Mouse (Mus musculus): ENCODE measurements at regions not wholly inside any gene's neighbourhood (a gene's known extent, or its start where the extent isn't known, plus 50 kb on each side); places are given as distances from the start of the nearest gene placed in this dataset.

GRCm38 (mm10) chr4:83991195-83991594 is 465.9 kb downstream of the Ccdc171 start:
- no peak overlapping the region for H3K27ac ChIP-seq (replicated peaks; ENCODE audit: low read depth, low read length)
- no peak for DNase-seq
- no peaks in the 10 kb centered on the region for H3K27me3 ChIP-seq (ENCODE audit: control insufficient read depth, insufficient read depth, low read length)
- H3K4me3 ChIP-seq (replicated peaks; ENCODE audit: low read depth, low read length) = no peak overlapping the region
- no peaks in the 10 kb centered on the region for H3K36me3 ChIP-seq (ENCODE audit: control insufficient read depth, insufficient read depth, low read length)
- 27% methylated on average over 4 of the region's 4 CpGs for WGBS
- H3K4me2 ChIP-seq (ENCODE audit: low read length) = no peak overlapping the region
- H3K4me1 ChIP-seq (ENCODE audit: control insufficient read depth, insufficient read depth, low read length) = peaks cover 4% of the 10 kb centered on the region; the same call in 1 of the 2 replicates
- no peaks in the 10 kb centered on the region for H3K9me3 ChIP-seq (ENCODE audit: control insufficient read depth, low read length)
- ATAC-seq (ENCODE audit: low FRiP score, low TSS enrichment) = no peak
- no peak overlapping the region for H3K9ac ChIP-seq (replicated peaks; ENCODE audit: low read length)

GRCm38 (mm10) chr4:83997079-83997478 is 471.7 kb downstream of the Ccdc171 start:
- Histone ChIP-seq H3K4me2 (ENCODE audit: low read length) (no peak overlapping the region), H3K9me3 (ENCODE audit: control insufficient read depth, low read length) (no peaks in the 10 kb centered on the region), H3K4me3 (replicated peaks; ENCODE audit: low read depth, low read length) (no peak overlapping the region), H3K4me1 (ENCODE audit: control insufficient read depth, insufficient read depth, low read length) (no peaks in the 10 kb centered on the region), H3K9ac (replicated peaks; ENCODE audit: low read length) (no peak overlapping the region), H3K36me3 (ENCODE audit: control insufficient read depth, insufficient read depth, low read length) (no peaks in the 10 kb centered on the region), H3K27ac (replicated peaks; ENCODE audit: low read depth, low read length) (no peak overlapping the region), H3K27me3 (ENCODE audit: control insufficient read depth, insufficient read depth, low read length) (no peaks in the 10 kb centered on the region)
- ATAC-seq (ENCODE audit: low FRiP score, low TSS enrichment) (no peak), DNase-seq (no peak)
- 75% methylated on average over 4 of the region's 4 CpGs for WGBS

GRCm38 (mm10) chr4:84001645-84002044 is 476.3 kb downstream of the Ccdc171 start:
- H3K4me1 ChIP-seq (ENCODE audit: control insufficient read depth, insufficient read depth, low read length) = no peaks in the 10 kb centered on the region
- H3K9ac ChIP-seq (replicated peaks; ENCODE audit: low read length) = no peak overlapping the region
- DNase-seq = no peak
- H3K27me3 ChIP-seq (ENCODE audit: control insufficient read depth, insufficient read depth, low read length) = no peaks in the 10 kb centered on the region
- no peak for ATAC-seq (ENCODE audit: low FRiP score, low TSS enrichment)
- H3K9me3 ChIP-seq (ENCODE audit: control insufficient read depth, low read length) = no peaks in the 10 kb centered on the region
- H3K36me3 ChIP-seq (ENCODE audit: control insufficient read depth, insufficient read depth, low read length) = no peaks in the 10 kb centered on the region
- H3K27ac ChIP-seq (replicated peaks; ENCODE audit: low read depth, low read length) = no peak overlapping the region
- WGBS = 73% methylated on average over 7 of the region's 7 CpGs
- no peak overlapping the region for H3K4me2 ChIP-seq (ENCODE audit: low read length)
- H3K4me3 ChIP-seq (replicated peaks; ENCODE audit: low read depth, low read length) = no peak overlapping the region

- no peak overlapping the region for H3K4me3 ChIP-seq (replicated peaks; ENCODE audit: low read depth, low read length)
- no peaks in the 10 kb centered on the region for H3K27me3 ChIP-seq (ENCODE audit: control insufficient read depth, insufficient read depth, low read length)
- no peak overlapping the region for H3K9ac ChIP-seq (replicated peaks; ENCODE audit: low read length)
- ATAC-seq (ENCODE audit: low FRiP score, low TSS enrichment) = no peak
- no peak for DNase-seq
- H3K4me1 ChIP-seq (ENCODE audit: control insufficient read depth, insufficient read depth, low read length) = no peaks in the 10 kb centered on the region
- H3K36me3 ChIP-seq (ENCODE audit: control insufficient read depth, insufficient read depth, low read length) = no peaks in the 10 kb centered on the region
- no peak overlapping the region for H3K4me2 ChIP-seq (ENCODE audit: low read length)
- peaks cover 3% of the 10 kb centered on the region; the same call in 1 of the 2 replicates for H3K9me3 ChIP-seq (ENCODE audit: control insufficient read depth, low read length)
- WGBS = 85% methylated on average over 7 of the region's 7 CpGs
- no peak overlapping the region for H3K27ac ChIP-seq (replicated peaks; ENCODE audit: low read depth, low read length)
Observed at GRCm38 (mm10) chr4:84004055-84004778, 478.9 kb downstream of the Ccdc171 start.

GRCm38 (mm10) chr4:84004786-84005382 is 479.5 kb downstream of the Ccdc171 start:
- H3K9me3 ChIP-seq (ENCODE audit: control insufficient read depth, low read length) = peaks cover 3% of the 10 kb centered on the region; the same call in 1 of the 2 replicates
- 55% methylated on average over 10 of the region's 10 CpGs for WGBS
- no peak overlapping the region for H3K4me3 ChIP-seq (replicated peaks; ENCODE audit: low read depth, low read length)
- H3K36me3 ChIP-seq (ENCODE audit: control insufficient read depth, insufficient read depth, low read length) = no peaks in the 10 kb centered on the region
- no peaks in the 10 kb centered on the region for H3K27me3 ChIP-seq (ENCODE audit: control insufficient read depth, insufficient read depth, low read length)
- no peak overlapping the region for H3K4me2 ChIP-seq (ENCODE audit: low read length)
- no peak overlapping the region for H3K27ac ChIP-seq (replicated peaks; ENCODE audit: low read depth, low read length)
- H3K4me1 ChIP-seq (ENCODE audit: control insufficient read depth, insufficient read depth, low read length) = no peaks in the 10 kb centered on the region
- DNase-seq = peak; percentile 42
- no peak overlapping the region for H3K9ac ChIP-seq (replicated peaks; ENCODE audit: low read length)
- no peak for ATAC-seq (ENCODE audit: low FRiP score, low TSS enrichment)

GRCm38 (mm10) chr4:84011941-84012340 is 486.6 kb downstream of the Ccdc171 start:
- H3K36me3 ChIP-seq (ENCODE audit: control insufficient read depth, insufficient read depth, low read length) = no peaks in the 10 kb centered on the region
- H3K4me1 ChIP-seq (ENCODE audit: control insufficient read depth, insufficient read depth, low read length) = no peaks in the 10 kb centered on the region
- WGBS = 94% methylated on average over 6 of the region's 6 CpGs
- peaks cover 3% of the 10 kb centered on the region; the same call in 1 of the 2 replicates for H3K9me3 ChIP-seq (ENCODE audit: control insufficient read depth, low read length)
- DNase-seq (no peak), ATAC-seq (ENCODE audit: low FRiP score, low TSS enrichment) (no peak)
- no peak overlapping the region for H3K9ac ChIP-seq (replicated peaks; ENCODE audit: low read length)
- no peak overlapping the region for H3K4me2 ChIP-seq (ENCODE audit: low read length)
- H3K27me3 ChIP-seq (ENCODE audit: control insufficient read depth, insufficient read depth, low read length) = no peaks in the 10 kb centered on the region
- H3K4me3 ChIP-seq (replicated peaks; ENCODE audit: low read depth, low read length) = no peak overlapping the region
- no peak overlapping the region for H3K27ac ChIP-seq (replicated peaks; ENCODE audit: low read depth, low read length)

GRCm38 (mm10) chr4:84015139-84015538 is 489.8 kb downstream of the Ccdc171 start:
- ATAC-seq (ENCODE audit: low FRiP score, low TSS enrichment) = no peak
- Histone ChIP-seq H3K27me3 (ENCODE audit: control insufficient read depth, insufficient read depth, low read length) (no peaks in the 10 kb centered on the region), H3K9me3 (ENCODE audit: control insufficient read depth, low read length) (no peaks in the 10 kb centered on the region), H3K4me1 (ENCODE audit: control insufficient read depth, insufficient read depth, low read length) (no peaks in the 10 kb centered on the region), H3K9ac (replicated peaks; ENCODE audit: low read length) (no peak overlapping the region), H3K4me3 (replicated peaks; ENCODE audit: low read depth, low read length) (no peak overlapping the region), H3K4me2 (ENCODE audit: low read length) (no peak overlapping the region), H3K27ac (replicated peaks; ENCODE audit: low read depth, low read length) (no peak overlapping the region), H3K36me3 (ENCODE audit: control insufficient read depth, insufficient read depth, low read length) (no peaks in the 10 kb centered on the region)
- DNase-seq = no peak
- WGBS = 98% methylated on average over 4 of the region's 4 CpGs

- no peak overlapping the region for H3K4me3 ChIP-seq (replicated peaks; ENCODE audit: low read depth, low read length)
- H3K9ac ChIP-seq (replicated peaks; ENCODE audit: low read length) = no peak overlapping the region
- no peaks in the 10 kb centered on the region for H3K27me3 ChIP-seq (ENCODE audit: control insufficient read depth, insufficient read depth, low read length)
- 79% methylated on average over 8 of the region's 8 CpGs for WGBS
- ATAC-seq (ENCODE audit: low FRiP score, low TSS enrichment) = no peak
- H3K9me3 ChIP-seq (ENCODE audit: control insufficient read depth, low read length) = no peaks in the 10 kb centered on the region
- no peaks in the 10 kb centered on the region for H3K36me3 ChIP-seq (ENCODE audit: control insufficient read depth, insufficient read depth, low read length)
- H3K27ac ChIP-seq (replicated peaks; ENCODE audit: low read depth, low read length) = no peak overlapping the region
- H3K4me2 ChIP-seq (ENCODE audit: low read length) = no peak overlapping the region
- no peak for DNase-seq
- no peaks in the 10 kb centered on the region for H3K4me1 ChIP-seq (ENCODE audit: control insufficient read depth, insufficient read depth, low read length)
Observed at GRCm38 (mm10) chr4:84015552-84016169, 490.3 kb downstream of the Ccdc171 start.

GRCm38 (mm10) chr4:84018135-84018534 is 492.8 kb downstream of the Ccdc171 start:
- ATAC-seq (ENCODE audit: low FRiP score, low TSS enrichment) (no peak), DNase-seq (no peak)
- no peak overlapping the region for H3K4me2 ChIP-seq (ENCODE audit: low read length)
- no peaks in the 10 kb centered on the region for H3K4me1 ChIP-seq (ENCODE audit: control insufficient read depth, insufficient read depth, low read length)
- H3K4me3 ChIP-seq (replicated peaks; ENCODE audit: low read depth, low read length) = no peak overlapping the region
- no peak overlapping the region for H3K27ac ChIP-seq (replicated peaks; ENCODE audit: low read depth, low read length)
- H3K36me3 ChIP-seq (ENCODE audit: control insufficient read depth, insufficient read depth, low read length) = no peaks in the 10 kb centered on the region
- WGBS = 58% methylated on average over 7 of the region's 7 CpGs
- no peak overlapping the region for H3K9ac ChIP-seq (replicated peaks; ENCODE audit: low read length)
- no peaks in the 10 kb centered on the region for H3K27me3 ChIP-seq (ENCODE audit: control insufficient read depth, insufficient read depth, low read length)
- H3K9me3 ChIP-seq (ENCODE audit: control insufficient read depth, low read length) = no peaks in the 10 kb centered on the region
